Comparison of ENCODE assay signal across 8 mouse cellular contexts in genomic region chr2:150667065-150667819, GRCm38 (mm10). TPM values are rescaled to one million over a fixed set of nuclear protein-coding genes. Genes with fewer than 3 reads are reported as not detected.
DNase-seq lines count a peak whose midpoint lies in the region; ATAC-seq and TF ChIP-seq lines count a peak whose summit lies in the region.

No protein-coding gene starts in this region.

- peak overlapping the region; percentile 65 for H3K4me3 ChIP-seq in intestine, embryonic 14.5 days (ENCODE audit: low read depth, low read length)
- H3K4me3 ChIP-seq in liver, postnatal 0 days (ENCODE audit: low read depth, low read length), result peak overlapping the region; percentile 84
- peak overlapping the region; percentile 65 for H3K4me3 ChIP-seq in neural tube, embryonic 12.5 days

- H3K9ac ChIP-seq in intestine, embryonic 14.5 days (ENCODE audit: low read length), result peak overlapping the region; percentile 64
- peak overlapping the region; percentile 91 for H3K9ac ChIP-seq in liver, postnatal 0 days (replicated peaks)
- peak overlapping the region; percentile 69 for H3K9ac ChIP-seq in neural tube, embryonic 12.5 days

- peak; percentile 67; the same call in 1 of the 2 replicates for TF ChIP-seq EP300 in liver, postnatal 0 days (IDR thresholded peaks at IDR 0.05; ENCODE audit: low read depth)

- no peaks in the 10 kb centered on the region for H3K27me3 ChIP-seq in intestine, embryonic 14.5 days (replicated peaks; ENCODE audit: control insufficient read depth, insufficient read depth, low read length)
- H3K27me3 ChIP-seq in liver, postnatal 0 days (ENCODE audit: insufficient read depth, low read length), result no peaks in the 10 kb centered on the region
- 0 out of 2 replicates have a peak, but pooled peaks cover 3% of the 10 kb centered on the region for H3K27me3 ChIP-seq in neural tube, embryonic 12.5 days (replicated peaks)

- no peak for TF ChIP-seq CTCF in liver, postnatal 0 days (IDR thresholded peaks at IDR 0.05; ENCODE audit: low read depth)

- peak; percentile 29 for ATAC-seq in erythroblast, adult 5-6 weeks (replicated peaks; ENCODE audit: low FRiP score, poor library complexity, severe bottlenecking)
- ATAC-seq in intestine, embryonic 14.5 days (replicated peaks; ENCODE audit: low FRiP score, low TSS enrichment, low read depth), result peak; percentile 38
- ATAC-seq in liver, postnatal 0 days, result peak; percentile 40
- ATAC-seq in neural tube, embryonic 12.5 days (ENCODE audit: low FRiP score, low read depth), result peak; percentile 62

- no peaks in the 10 kb centered on the region for H3K9me3 ChIP-seq in intestine, embryonic 14.5 days (ENCODE audit: control insufficient read depth, low read length)
- H3K9me3 ChIP-seq in liver, postnatal 0 days (ENCODE audit: low read length), result no peaks in the 10 kb centered on the region
- H3K9me3 ChIP-seq in neural tube, embryonic 12.5 days, result no peaks in the 10 kb centered on the region

- peak overlapping the region; percentile 94 for H3K4me2 ChIP-seq in intestine, embryonic 14.5 days (ENCODE audit: low read length)
- H3K4me2 ChIP-seq in liver, postnatal 0 days (ENCODE audit: low read depth, low read length), result peak overlapping the region; percentile 96
- peak overlapping the region; percentile 87 for H3K4me2 ChIP-seq in neural tube, embryonic 12.5 days (replicated peaks)

- 4% methylated on average over 17 of the region's 17 CpGs for whole genome bisulfite sequencing in intestine, embryonic 14.5 days
- 1% methylated on average over 17 of the region's 17 CpGs for WGBS in liver, postnatal 0 days (ENCODE audit: insufficient replicate concordance)
- WGBS in neural tube, embryonic 12.5 days, result 4% methylated on average over 17 of the region's 17 CpGs

- peaks cover 14% of the 10 kb centered on the region; the same call in 1 of the 2 replicates for H3K4me1 ChIP-seq in intestine, embryonic 14.5 days (replicated peaks; ENCODE audit: control insufficient read depth, insufficient read depth, low read length)
- peaks cover 60% of the 10 kb centered on the region for H3K4me1 ChIP-seq in liver, postnatal 0 days (ENCODE audit: insufficient read depth)
- peaks cover 22% of the 10 kb centered on the region for H3K4me1 ChIP-seq in neural tube, embryonic 12.5 days

- peak; percentile 93 for DNase-seq in heart, adult 11 months
- no peak for DNase-seq in heart, adult 9 months (ENCODE audit: low spot score in 2 of 2)
- DNase-seq in intestine, embryonic 14.5 days (ENCODE audit: low spot score), result peak; percentile 85
- DNase-seq in liver, postnatal 0 days, result peak; percentile 59
- DNase-seq in Muller cell, postnatal 12 days (ENCODE audit: inconsistent ontology term), result no peak
- no peak for DNase-seq in left cerebral cortex, postnatal 25 days (ENCODE audit: low spot score in 2 of 2)

- H3K27ac ChIP-seq in intestine, embryonic 14.5 days (ENCODE audit: low read depth), result peak overlapping the region; percentile 33; the same call in 1 of the 2 replicates
- H3K27ac ChIP-seq in liver, postnatal 0 days (ENCODE audit: low read depth), result peak overlapping the region; percentile 93
- H3K27ac ChIP-seq in neural tube, embryonic 12.5 days, result no peak overlapping the region; the same call in 1 of the 2 replicates

- intact Hi-C loops in left cerebral cortex, postnatal 25 days (cut with DNase I), result no loop called here

- H3K36me3 ChIP-seq in intestine, embryonic 14.5 days (ENCODE audit: control insufficient read depth, insufficient read depth, low read length), result no peaks in the 10 kb centered on the region
- no peaks in the 10 kb centered on the region for H3K36me3 ChIP-seq in liver, postnatal 0 days (replicated peaks; ENCODE audit: insufficient read depth, low read length)
- H3K36me3 ChIP-seq in neural tube, embryonic 12.5 days, result no peaks in the 10 kb centered on the region

RNA-seq across cellular contexts. Expression of gene Acss1, which starts 1.1 kb away (rescaled TPM):
- 6.3 and 12.1 TPM in 2 replicates for total RNA-seq in erythroblast, adult 5-6 weeks (2015; ENCODE audit: low replicate concordance)
- total RNA-seq in erythroblast, adult 5-6 weeks (2017; ENCODE audit: low replicate concordance), result 16.0 and 17.6 TPM in 2 replicates
- 18.2 and 19.7 TPM in 2 replicates for polyA plus RNA-seq in intestine, embryonic 14.5 days (2014; fragmentation: Nextera tagmentation; extraction: Ambion mirVana)
- 15.7 and 16.7 TPM in 2 replicates for polyA plus RNA-seq in liver, postnatal 0 days (2015; fragmentation: Nextera tagmentation; extraction: Ambion mirVana)
- 22.8 and 23.5 TPM in 2 replicates for polyA plus RNA-seq in neural tube, embryonic 12.5 days (2016; fragmentation: Nextera tagmentation; extraction: Ambion mirVana)
- total RNA-seq in left cerebral cortex, postnatal 25 days (2021), result 10 to 100 TPM; 16.5 to 20.4 TPM

RNA-seq across cellular contexts. Expression of gene Vsx1, which starts 21.9 kb away (rescaled TPM):
- total RNA-seq in erythroblast, adult 5-6 weeks (2015; ENCODE audit: low replicate concordance), result not detected in 2 replicates
- 0.14 TPM in 1 of 2 replicates, not detected in the other for total RNA-seq in erythroblast, adult 5-6 weeks (2017; ENCODE audit: low replicate concordance)
- not detected in 2 replicates for polyA plus RNA-seq in intestine, embryonic 14.5 days (2014; fragmentation: Nextera tagmentation; extraction: Ambion mirVana)
- not detected in 2 replicates for polyA plus RNA-seq in liver, postnatal 0 days (2015; fragmentation: Nextera tagmentation; extraction: Ambion mirVana)
- 0.51 and 0.63 TPM in 2 replicates for polyA plus RNA-seq in neural tube, embryonic 12.5 days (2016; fragmentation: Nextera tagmentation; extraction: Ambion mirVana)
- total RNA-seq in left cerebral cortex, postnatal 25 days (2021), result not detected

RNA-seq across cellular contexts. Expression of gene Apmap, which starts 58.9 kb away (rescaled TPM):
- 3.6 and 15.9 TPM in 2 replicates for total RNA-seq in erythroblast, adult 5-6 weeks (2015; ENCODE audit: low replicate concordance)
- 14.1 and 20.7 TPM in 2 replicates for total RNA-seq in erythroblast, adult 5-6 weeks (2017; ENCODE audit: low replicate concordance)
- 36.2 and 40.8 TPM in 2 replicates for polyA plus RNA-seq in intestine, embryonic 14.5 days (2014; fragmentation: Nextera tagmentation; extraction: Ambion mirVana)
- polyA plus RNA-seq in liver, postnatal 0 days (2015; fragmentation: Nextera tagmentation; extraction: Ambion mirVana), result 38.4 and 46.0 TPM in 2 replicates
- polyA plus RNA-seq in neural tube, embryonic 12.5 days (2016; fragmentation: Nextera tagmentation; extraction: Ambion mirVana), result 41.6 and 42.7 TPM in 2 replicates
- 10 to 100 TPM; 54.3 to 57.0 TPM for total RNA-seq in left cerebral cortex, postnatal 25 days (2021)

Comparison
In these comparisons a context has a peak if more than half of its experiments do, and no peak if none do; other contexts are left out.
1. DNase-seq: peak in heart, adult 11 months (single experiment), intestine, embryonic 14.5 days (single experiment) and liver, postnatal 0 days (single experiment); none in heart, adult 9 months (0 of 2), Muller cell, postnatal 12 days (single experiment) and left cerebral cortex, postnatal 25 days (0 of 2).
2. Peak in every context shown above with its lines, with median percentiles within 50 percentile points of each other: ATAC-seq, H3K4me2 ChIP-seq, H3K4me3 ChIP-seq and H3K9ac ChIP-seq.